Mouse (Mus musculus) c-Kit-positive CD71-positive TER-119-negative erythroid progenitor cells, embryonic 14.5 days (primary cell): ENCODE data around the gene Cd300c.
A peak's percentile ranks its signal among the peaks of the same experiment; 100 is the strongest.
"Not testable (repeated sequence)": the region's sequence is repeated elsewhere in the genome, so short reads cannot be mapped to it uniquely, and the experiment has no call there.

Experiments
- DNase-seq: peaks from one replicate; pipeline ENCODE4 v3.0.0-alpha.2; 2013; ENCODE audit warnings: low read depth

Gene Cd300c

DNA sequence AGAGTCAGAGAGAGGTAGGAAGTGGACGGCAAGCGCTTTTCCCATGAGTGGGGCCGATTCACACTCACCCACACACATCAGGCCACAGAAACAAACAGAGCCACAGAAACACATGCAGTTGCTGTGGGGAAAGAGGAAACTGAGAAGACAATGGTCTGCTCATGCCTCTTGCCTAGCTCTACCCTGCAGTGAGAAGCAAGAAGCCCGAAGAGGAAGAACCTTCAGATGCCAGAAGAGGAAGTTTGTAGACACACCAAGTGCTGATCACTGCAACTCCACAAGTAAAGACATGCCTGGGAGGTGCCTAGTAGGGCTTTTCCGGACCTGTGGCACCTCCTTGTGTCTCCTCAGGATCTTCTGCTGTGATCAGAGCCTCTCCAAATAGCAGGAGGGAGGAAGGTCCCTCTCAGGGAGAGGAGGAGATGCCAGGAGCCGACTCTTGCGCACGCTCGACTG is at the start of gene Cd300c:
Gene Cd300c (minus strand): TSS at position 406 of the 456 bp plus-strand sequence.
- DNase-seq, result no peak

DNA sequence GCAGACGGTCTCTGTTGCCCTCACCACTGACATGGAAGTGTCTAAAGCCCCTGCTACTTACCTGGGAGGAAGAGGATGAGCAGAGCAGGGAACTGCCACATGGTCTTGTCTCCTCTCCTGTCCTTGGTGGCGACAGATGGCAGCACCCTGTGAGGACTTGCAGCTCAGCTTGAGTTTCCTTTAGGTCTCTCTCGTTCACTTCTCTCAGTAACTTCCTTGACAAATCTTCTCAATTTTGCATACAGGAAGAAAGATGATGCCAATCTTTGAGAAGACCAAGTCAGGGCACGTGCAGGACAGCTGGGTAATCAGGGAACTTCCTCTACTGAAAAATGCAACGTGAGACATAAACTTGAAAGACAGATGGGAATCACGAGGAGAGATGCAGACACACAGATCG is 47.1 kb upstream of the Cd300c start, which contains the start of gene Cd300ld2:
Gene Cd300ld2 (minus strand): TSS at position 101 of the 400 bp plus-strand sequence.
- not testable (repeated sequence) for DNase-seq

DNA sequence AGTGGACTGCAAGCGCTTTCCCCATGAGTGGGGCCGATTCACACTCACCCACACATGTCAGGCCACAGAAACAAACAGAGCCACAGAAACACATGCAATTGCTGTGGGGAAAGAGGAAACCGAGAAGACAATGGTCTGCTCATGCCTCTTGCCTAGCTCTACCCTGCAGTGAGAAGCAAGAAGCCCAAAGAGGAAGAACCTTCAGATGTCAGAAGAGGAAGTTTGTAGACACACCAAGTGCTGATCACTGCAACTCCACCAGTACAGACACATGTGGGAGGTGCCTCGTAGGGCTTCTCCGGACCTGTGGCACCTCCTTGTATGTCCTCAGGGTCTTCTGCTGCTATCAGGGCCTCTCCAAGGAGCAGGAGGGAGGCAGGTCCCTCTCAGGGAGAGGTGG is 35.1 kb upstream of the Cd300c start:
- DNase-seq, result no peak

DNA sequence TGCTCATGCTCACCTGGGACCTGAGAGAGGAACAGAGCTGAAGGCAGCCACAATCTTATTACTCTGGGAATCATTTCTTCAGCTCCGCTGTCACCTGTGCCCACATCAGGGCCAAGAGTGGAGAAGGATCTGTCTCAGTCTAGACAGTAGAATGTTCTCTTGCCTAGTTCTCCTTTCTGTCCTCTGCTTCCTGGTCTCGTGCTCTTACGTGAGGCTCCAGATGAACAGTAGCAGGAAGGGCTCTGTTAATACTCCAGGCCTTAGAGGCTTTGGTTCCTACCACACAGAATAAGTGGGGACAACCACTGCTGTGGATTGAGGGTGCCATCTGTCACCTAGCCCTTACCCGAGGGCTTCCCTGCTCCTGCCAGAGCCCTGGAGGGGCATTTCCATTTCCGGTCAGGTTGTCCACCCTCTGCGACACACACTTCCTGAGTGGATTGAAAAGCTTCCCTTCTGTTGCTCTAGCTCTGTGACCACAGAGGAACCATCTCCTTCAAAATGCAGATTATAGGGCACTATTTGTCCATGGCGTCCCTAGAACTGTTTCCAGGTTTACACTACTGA is 32.6 kb upstream of the Cd300c start, which contains the start of gene Cd300c2:
Gene Cd300c2 (minus strand): TSS at position 407 of the 567 bp plus-strand sequence.
- DNase-seq, result no peak

DNA sequence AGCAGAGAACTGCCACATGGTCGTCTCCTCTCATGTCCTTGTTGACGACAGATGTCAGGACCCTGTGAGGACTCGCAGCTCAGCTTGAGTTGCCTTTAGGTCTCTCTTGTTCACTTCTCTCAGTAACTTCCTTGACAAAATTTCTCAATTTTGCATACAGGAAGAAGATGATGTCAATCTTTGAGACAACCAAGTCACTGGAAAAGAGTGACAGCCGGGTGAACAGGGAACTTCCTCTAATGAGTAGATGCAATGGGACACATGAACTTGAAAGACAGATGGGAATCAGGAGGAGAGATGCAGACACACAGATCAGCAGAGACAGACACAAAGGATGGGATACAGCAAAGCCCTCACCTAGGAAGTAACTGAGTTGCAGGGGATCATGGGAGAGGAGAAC is 20.8 kb upstream of the Cd300c start, which contains the start of gene Cd300ld:
Gene Cd300ld (minus strand): TSS at position 130 of the 400 bp plus-strand sequence.
- DNase-seq, result no peak

DNA sequence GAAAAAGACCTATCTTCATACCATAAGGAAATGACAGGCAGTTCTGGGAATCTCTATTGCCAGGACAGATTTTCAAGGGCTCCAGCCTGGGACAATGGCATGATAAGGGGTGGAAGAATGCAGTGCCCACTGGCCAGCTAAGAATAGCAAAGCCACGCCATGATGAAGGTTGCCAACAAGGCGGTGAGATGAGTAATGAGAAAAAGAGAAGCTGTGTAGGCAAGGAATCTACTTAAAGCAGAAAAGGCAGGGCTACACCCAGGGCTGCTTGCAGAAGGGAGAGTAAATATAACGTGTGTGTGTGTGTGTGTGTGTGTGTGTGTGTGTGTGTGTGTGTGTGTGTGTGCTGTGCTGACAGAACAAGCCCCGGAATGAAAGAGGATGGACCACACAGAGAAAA is 12.9 kb upstream of the Cd300c start:
- no peak for DNase-seq

DNA sequence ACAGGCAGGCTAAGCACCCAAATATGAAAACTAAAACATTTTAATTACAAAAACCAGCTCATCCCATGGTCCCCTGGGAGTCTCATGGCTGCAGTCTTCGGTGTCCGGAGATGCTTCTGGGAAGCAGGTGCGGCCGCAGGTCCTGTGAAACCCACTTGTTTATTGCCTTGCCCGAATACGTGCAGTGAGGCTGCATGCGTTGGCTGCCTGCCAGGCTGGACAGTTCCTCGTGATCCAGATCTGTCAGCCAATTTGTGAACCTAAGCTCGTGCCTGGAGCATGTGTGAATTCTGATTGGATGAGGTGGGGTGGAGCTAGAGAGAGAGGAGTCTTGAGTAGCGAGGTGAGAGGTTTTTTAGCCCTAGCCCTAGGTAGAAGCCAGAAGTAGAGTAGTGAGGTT is 3.8 kb upstream of the Cd300c start:
- DNase-seq, result no peak

DNA sequence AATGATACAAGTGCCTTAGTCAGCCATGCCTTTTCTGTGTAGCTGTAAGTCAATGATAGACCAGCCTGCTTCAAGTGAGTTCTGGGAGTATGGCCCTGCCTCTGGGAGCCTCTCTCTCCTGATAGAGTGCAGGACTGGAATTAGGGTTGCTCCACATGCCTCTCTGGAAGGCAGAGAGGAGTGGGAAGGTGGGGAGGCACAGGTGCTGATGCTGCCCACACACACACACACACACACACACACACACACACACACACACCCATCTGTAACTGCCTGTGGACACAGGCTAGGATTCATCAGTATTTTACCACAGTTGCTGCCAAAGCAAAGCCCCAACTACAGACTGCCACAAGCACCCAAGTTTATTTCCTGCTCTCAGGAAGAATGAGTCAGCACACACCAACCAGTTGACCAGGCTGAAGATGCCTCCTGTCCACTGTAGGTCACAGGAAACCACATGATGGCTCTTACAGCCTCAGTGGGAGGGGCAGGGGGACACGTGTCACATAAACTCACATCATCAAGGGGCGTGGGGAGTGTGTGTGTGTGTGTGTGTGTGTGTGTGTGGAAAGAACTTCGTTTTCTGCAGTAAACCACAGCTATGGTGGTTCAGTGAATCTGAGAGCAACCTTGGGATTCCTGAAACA is 3.7 kb downstream of the Cd300c start:
- no peak for DNase-seq

DNA sequence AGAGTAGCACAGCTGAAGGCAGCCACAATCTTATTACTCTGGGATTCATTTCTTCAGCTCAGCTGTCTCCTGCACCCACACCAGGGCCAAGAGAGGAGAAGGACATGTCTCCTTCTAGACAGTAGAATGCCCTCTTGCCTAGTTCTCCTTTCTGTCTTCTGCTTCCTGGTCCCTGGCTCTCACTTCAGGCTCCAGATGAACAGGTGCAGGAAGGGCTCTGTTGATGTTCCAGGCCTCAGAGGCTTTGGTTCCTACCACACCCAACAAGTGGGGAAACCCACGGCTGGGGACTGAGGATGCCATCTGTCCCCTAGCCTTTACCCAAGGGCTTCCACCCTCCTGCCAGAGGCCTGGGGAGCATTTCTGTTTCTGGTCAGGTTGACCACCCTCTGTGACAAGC is 8.6 kb downstream of the Cd300c start:
- DNase-seq, result no peak

DNA sequence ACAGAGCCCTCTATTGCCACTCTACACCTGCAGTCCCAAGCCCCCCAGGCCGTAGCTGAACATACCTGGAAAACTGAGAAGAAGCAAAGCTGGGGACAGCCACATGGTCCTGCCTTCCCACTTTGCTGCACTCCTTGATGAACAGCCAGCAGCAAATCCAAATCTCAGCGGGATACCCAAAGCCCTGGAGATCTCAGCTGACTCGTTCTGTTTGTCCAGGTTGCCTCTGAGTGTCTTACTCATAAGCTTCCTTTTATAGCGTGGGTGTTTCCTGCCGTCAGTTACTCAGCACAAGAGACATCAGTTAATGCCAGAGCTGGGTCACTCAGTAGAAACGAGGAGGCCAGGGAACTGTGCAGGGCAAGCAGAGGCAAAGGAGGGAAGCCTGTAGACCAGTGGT is 34.8 kb downstream of the Cd300c start, which contains the start of gene Cd300lb:
Gene Cd300lb (minus strand): TSS at position 243 of the 400 bp plus-strand sequence.
- no peak for DNase-seq

DNA sequence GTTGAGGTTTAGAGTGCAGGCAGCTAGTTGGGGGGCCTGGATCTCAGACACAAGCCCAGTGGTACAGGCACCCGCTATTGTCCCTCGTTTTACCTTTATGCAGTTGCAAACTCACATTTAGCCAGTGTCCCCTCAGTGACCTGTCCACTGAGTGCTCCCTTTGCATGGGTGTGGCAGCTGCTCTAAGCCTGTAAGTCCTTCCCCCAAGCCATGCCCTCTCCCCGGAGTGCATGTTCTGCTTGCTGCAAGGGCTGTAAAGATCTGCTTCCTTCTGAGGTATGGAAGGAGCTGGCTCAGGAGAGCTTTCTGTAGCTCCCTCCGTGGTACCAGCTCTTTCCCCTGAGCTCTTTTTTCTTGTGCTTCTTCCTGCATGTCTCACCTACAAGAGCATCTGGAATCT is 35.4 kb downstream of the Cd300c start:
- DNase-seq, result no peak

DNA sequence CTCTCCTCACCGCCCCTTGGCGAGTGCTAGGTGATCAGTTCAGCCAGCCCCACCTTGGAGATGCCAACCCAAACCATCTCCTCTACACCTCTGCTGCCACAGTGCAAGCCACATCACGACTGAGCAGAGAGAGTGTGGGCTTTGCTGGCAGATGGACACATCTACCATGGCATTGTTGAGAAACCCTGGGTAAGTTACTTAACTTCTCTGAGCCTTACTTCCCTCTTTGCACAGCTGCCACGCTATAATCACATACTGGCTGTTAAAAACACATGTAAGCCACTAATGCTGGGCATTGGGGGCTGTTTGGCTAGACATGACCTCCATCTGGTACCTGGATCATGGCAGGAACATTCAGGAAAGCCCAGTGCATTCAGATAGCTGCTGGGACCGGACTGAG is 37.9 kb downstream of the Cd300c start:
- DNase-seq, result no peak

DNA sequence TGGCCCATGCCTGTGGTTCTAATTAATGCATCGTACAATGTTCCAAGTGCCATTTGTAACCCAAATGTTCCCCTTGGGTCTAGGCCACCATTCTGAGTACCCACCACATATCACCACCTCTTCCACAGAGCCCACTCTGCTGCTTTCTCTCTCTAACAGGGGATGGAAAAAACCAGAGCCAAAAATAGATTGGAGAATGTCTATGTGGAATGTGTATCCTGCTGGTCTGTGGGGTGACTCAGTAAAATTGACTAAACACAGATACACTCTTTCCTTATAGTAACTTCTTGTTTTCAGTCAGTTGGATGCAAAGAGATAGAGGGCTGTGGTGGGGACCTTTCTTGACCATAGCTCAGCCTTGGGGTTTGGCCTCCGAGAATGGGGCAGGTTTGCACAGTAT is 39.4 kb downstream of the Cd300c start:
- no peak for DNase-seq

DNA sequence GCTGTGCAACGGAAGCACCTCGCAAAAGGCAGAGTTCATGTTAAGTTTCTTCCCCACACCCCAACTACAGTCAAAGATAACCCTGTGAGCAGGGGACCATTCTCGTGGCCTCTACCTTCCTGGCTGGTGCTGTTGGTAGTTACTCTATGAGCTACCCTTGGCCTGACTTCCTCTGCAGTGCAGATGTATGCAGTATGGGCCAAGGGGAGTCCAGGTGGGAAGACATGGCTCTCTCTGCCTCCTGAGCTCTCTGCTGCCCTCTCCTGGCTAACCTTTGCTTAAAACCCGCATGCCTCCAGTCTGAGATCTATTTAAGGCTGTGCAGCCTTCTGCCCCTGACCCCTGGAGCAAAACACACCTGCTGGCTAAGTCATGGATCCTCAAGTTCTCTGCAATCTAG is 45.0 kb downstream of the Cd300c start:
- DNase-seq, result peak; percentile 28

DNA sequence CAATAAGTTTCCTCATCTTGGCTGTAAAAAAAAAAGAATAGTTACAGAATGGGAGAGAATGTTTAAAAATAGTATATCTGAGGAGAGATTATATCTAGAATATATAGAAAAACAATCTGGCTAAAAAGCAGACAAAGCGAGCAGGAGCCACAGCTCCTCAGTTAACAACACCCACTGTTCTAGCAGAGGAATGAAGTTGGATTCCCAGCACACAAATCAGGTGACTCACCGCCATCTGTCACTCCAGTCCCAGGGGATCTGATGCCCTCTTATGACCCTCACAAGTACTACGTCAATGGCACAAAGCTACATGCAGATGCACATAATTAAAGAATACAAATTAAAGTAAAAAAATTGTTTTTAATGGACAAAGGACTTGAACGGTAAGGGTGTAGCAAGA is 46.5 kb downstream of the Cd300c start:
- DNase-seq, result no peak

DNA sequence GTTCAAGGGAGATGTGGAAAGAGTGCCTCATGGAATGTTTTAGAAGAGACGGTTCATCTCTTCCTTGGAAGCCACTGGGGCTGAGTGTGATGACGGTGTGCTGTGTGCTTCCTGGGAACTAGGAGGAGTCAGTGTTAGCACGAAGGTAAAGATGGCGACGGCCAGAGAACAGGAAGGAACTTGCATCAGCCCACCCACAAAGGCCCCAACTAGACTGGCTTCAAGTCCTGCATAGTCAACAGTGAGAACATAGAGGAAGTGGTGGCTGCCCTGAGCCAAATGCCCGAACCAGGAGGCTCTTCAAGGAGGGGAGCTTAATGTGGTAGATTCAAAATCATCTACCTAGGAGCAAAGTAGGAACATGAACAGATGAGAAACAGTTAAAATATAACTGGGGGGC is 51.8 kb downstream of the Cd300c start:
- no peak for DNase-seq

DNA sequence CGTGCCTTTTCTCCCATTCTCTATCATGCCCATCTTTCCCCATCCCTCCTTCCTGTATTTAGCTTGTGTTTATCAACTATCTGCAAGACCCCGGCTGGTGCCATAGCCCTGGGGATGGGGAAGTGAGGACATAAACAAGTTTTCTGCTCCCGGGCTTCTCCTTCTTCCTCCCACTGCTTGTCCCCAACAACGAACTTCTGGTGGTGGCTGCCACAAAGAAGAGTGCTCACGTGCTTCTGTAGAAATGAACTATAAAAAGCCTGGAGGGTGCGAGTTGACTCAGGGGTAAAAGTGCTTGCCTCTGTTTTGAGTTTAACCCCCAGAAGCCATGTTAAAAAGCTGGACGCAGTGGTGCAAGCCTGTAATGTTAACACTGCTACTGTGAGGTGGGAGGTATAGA is 54.0 kb downstream of the Cd300c start:
- DNase-seq, result no peak

DNA sequence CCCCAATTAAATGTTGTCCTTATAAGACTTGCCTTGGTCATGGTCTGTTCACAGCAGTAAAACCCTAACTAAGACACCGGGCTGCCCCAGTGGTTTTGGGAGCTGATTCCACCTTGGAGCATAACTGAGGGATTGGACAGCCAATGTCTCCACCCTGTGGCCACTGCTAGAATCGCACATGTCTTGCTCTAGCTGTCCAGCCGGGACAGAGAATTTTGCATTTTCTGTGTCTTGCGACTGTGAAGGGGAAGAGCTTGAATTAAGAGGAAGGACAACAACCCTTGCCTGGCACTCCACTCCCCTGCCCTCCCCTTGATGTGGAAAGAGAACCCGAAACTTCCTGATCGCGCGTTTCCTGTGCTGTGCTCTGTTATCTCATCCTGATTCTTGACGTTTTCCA is 56.1 kb downstream of the Cd300c start:
- DNase-seq, result peak; percentile 38

DNA sequence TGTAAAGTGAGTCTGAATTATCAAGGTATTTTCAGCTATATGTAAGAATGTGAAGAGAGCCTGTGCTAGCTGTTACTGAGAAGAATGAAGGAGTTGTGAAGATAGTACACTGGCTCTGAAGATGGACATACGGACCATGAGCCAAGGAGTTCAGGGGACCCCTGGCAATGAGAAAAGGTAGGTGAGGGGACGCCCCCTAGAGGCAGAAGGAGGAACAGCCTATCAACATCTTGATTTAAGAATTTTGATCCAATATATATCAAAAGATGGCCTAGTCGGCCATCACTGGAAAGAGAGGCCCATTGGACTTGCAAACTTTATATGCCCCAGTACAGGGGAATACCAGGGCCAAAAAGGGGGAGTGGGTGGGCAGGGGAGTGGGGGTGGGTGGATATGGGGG is 59.4 kb downstream of the Cd300c start:
- not testable (repeated sequence) for DNase-seq

DNA sequence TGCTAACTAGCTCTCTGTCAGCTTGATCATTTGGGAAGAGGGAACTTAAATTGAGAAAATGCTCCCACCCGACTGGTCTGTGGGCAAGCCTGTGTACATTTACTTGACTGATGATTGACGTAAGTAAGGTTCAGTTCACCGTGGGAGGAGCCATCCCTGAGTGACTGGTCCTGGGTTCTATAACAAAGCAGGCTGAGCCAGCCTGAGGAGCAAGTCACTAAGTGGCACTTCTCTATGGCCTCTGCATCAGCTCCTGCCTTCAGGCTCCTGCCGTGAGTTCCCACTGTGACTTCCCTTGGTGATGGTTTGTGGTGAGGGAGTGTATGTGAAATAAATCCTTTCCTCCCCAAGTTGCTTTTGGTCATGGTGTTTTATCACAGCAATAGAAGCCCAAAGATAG is 60.9 kb downstream of the Cd300c start:
- DNase-seq, result no peak

DNA sequence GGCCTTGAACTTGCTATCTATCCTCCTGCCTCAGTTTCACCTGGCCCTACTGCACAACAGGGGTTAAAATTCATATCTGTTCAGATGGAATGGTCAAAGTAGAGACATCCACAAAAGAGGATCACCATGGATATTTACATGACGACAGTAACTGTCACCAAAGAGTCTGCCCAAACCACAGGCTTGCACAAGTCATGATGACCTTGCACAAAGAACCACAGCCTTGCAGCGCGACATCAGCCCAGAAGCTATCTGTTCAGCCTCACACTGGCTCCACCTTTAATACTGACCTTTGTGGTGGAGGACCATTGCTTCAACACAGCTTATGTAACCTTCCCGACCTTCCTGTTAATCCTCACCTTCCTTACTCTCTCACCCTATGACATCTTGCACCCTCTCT is 61.4 kb downstream of the Cd300c start:
- no peak for DNase-seq
